Mouse (Mus musculus) forelimb bud, embryonic 11.5 days (tissue): ENCODE measurements around the gene Sh3bgrl2.
"Not testable (repeated sequence)": the region's sequence is repeated elsewhere in the genome, so short reads cannot be mapped to it uniquely, and the experiment has no call there.

Source experiments
- DNase-seq: peaks from one replicate; pipeline ENCODE4 v3.0.0-alpha.2; 2012; ENCODE audit warnings: low read depth, low spot score

Gene Sh3bgrl2

DNA sequence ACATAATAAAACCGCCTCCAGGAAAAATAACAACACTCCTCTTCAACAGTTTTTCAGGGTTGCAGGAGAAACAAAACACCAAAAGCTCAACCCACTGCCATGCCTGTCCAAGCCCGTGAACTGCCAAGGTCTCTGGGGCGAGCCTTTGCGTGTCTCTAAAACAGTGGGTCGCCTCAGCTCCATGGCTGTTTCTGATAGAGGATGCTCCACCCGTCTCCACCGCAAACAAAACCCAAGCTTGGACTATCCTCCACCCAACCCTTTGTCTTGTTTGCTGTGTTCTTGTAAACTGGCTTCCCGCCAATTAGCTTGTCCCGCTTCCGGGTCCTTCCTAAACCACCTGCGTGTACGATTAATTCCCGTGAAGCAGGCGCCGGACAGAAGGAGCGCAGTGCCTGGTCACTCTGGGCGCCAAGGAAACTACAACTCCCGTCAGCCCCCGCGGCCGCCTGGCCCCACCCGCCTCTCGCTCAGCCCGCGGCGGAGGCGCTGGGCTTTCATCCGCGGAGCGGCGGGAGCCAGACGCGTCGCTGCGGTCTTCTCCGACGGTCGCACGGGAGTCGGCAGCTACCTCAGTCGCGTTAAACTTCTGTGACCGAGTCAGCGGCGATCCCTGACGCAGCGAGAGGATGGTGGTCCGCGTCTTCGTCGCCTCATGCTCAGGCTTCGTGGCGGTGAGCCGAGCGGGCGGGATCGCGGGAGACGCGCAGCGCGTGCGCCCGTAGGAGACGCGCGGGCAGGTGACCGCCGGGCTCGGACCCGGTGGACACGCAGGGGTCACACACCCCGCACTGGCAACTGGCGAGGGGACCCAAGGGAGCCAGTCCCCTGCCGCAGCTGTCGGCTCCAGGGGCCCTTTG is at the start of gene Sh3bgrl2:
Gene Sh3bgrl2 (plus strand): TSS at position 498 of the 860 bp plus-strand sequence.
- DNase-seq: peak; percentile 75

DNA sequence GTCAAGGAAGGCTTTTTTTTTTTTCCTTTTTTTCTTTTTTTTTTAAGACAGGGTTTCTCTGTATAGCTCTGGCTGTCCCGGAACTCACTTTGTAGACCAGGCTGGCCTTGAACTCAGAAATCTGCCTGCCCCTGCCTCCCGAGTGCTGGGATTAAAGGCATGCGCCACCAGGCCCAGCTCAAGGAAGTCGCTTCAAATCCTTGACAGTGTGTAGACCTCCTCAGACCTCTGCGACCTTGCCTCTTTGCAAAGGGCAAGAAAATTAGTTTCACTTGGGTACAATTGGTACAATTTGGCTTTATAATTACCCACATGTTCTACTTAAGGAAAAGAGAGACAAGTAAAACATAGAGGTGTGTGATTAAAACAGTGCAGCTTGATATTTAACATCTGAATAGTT is 29.0 kb upstream of the Sh3bgrl2 start:
- not testable (repeated sequence) for DNase-seq

DNA sequence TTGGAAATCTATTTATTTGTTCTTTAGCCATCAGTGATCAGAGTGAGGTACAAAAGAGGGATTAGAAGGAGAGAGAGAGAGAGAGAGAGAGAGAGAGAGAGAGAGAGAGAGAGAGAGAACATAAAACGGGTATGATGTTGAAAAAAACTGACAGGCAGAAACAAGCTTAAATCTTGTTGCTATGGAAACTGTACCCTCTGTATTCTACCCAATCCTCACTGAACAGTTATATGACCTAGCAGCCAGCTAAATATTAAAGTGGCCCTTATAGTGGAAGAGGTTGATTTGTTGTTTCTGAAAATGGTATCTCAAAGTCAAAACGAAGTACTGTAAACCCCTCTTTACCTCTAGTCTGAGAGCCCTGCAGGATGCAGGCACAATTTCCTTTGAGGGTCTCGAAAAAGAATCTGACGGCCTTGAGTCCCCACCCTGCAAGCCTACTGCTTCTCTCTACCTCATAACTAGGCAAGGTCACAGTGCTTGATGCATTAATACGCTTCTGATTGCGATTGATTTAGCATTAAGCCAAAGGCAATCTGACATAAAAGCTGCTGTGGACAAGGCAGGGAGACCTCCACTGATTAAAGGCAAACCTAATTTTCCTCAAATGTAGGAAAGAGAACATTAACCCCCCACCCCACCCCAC is 28.5 kb upstream of the Sh3bgrl2 start:
- DNase-seq: no peak

DNA sequence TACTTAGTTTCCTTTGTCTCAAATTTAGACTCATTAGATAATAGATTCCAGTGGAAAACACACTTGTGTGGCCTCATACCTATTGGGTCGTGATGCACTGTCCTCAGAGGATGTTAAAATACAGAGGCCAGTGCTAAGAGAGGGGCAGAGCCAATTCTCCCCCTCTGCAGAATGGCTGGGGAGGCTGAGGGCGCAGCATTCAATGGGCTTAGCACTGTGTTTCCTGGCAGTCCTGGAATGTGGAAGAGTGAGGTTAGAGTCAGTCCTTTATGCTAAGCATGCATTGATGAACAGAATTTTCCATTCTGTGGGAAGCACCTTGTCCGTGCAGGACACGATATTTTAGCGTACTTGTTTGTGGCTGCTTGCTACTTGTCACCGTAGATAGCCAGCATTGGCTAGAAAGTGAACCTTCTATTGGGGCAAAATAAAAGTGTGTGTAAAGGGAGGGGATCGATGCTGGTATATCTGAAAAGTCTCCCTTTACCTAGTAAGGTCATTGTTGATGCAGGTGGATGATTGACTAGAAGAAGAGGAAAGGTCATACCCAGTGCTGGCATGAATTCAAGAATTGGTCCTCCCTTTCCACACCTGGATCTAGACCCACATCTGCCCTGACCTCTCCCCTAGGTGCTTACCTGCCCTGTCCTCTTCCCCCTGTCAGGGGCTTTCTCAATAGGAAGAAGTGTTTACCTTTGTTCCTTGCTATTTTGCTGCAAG is 20.6 kb upstream of the Sh3bgrl2 start:
- DNase-seq: no peak

DNA sequence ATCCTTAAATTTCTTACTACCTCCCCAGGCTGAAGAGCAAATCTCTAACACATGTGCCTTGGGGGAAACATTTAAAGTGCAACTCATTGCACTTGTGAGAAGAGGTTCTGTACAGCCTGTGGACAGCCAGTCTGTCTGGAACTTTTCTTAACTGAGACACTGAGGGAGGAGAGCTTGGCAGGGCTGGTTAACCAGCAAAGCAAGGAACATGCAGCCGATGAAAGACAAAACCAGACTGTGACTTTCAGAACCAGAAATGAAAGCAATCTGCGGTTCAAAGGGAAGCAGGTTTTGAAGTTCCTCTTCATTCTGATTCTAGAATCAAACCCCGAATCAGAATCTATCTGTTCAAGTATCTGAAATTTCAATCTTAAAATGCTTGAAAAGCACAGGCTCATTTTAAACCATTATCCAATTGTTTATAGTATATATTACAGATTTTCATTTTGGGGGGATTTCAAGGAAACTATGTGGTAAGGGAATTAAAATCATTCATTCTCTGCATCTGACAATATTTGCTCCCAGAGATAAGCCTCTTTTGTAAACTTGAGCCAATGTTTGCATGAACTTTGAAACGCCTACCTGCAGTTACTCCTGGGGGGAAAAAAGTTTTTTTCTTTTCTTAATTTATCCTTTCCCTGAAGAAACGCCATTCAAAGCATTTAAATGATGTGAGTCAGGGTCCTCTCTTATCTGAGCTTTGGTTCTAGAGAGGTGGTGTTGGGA is 14.9 kb upstream of the Sh3bgrl2 start:
- no peak for DNase-seq

DNA sequence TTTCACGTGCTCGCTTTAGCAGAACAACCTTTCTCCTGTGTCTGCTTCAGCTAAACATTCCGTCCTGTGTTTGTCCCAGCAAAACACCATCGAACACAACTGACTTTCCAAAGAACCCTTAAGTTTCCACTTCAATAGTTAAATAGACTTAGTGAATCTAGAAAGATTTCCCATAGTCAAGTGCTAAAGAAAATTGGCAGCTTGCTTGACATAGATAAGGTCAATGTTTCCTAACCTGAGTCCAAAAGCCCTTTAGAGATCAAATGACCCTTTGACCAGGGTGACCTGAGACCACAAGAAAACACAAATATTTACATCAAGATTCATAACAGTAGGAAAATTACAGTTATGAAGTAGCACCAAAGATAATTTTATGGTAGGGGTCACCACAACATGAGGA is 11.2 kb upstream of the Sh3bgrl2 start:
- DNase-seq: no peak

DNA sequence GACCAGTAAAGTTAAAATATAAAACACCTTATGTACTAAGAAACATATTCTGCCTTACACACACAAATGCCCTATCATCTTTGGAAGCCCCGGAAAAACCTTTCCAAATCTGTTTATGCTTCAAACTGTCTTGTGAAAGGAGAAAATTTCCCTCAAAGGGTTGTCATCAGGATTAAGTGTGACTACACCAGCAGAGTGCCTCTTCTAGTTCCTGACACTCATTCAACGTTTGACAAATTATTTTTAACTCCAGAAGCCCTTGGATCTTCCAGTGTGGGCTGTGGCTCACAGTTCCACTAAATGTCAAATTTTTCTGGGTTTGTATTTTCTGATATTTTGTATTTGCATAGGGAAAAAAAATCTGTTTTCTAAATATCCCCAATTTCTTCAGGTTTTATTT is 10.6 kb upstream of the Sh3bgrl2 start:
- DNase-seq: no peak

DNA sequence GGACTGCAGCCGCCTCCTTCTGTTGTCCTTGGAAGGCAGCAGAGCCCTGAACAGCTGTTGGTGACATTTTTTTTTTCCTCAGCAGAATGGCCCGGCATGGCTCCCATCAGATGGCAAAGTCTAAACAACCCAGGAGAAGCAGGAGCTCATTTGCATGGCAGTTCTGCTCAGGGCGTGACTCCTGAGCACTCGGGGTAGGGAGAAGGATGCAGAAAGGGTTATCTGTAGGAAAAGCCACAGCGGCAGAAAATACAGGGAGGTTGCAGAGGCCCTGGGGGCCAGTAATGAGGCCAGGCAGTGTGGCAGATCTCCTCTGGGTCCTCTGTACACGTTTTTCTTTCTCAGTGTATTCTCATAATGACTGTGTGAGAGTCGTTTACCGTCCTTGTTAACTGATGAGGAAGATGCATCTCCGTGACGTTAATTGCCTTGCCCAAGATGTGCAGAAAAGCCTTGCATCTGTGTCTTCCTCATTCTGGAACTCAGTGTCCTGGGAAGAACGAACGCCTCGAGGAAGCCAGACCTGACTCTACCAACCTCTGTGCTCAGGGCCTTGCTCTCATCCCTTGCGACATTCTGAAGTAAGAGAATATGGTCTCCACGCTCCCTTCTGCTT is 10.1 kb upstream of the Sh3bgrl2 start:
- no peak for DNase-seq

DNA sequence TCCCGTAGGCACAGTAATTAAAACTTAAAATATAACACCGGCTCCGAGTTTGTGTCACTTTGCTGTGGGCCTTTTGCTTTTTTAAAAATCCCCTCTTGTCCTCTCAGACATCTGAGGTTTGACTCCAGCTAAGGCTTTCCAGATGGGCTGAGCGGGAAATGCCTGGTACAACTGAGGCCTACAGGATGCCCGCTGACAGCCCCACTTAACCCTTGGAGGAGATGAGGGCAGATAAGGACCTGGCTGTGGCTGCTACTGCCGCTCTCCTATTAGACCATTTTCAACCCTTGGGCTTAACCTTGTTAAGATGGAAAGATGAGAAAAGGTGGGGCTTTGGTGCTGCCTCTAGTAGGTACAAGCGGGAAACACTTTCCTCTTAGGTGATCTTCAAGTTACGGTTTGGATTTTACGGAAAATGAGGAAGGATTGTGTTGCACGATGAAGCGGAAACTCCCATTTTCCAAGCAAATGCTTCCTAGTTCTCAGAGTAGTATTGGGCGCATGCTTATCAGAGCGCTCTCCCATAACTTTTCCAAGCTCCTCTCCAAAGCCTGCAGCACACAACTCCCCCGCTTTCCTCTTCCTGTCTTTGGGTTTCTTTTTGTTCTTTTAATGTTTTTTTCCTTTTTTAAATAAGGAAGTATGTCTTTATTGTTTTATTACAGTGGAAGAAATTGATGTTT is 8.2 kb upstream of the Sh3bgrl2 start:
- DNase-seq: no peak

DNA sequence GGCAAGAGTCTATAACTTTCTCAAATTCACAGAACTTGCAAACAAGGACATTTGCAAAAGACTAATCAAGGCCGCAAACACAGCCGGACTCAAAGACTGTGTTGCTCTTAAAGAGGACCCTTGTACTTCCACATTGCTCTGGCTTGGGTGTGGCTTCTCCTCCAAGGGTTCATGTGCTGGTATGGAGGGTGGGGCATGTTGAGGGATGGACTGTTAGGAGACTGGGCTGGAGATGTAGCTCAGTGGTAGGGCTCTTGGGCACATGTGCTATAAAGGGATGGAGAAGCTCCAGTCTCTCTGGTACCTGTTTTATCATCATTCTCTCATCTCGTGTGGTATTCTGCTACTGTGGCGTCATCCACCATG is 7.7 kb upstream of the Sh3bgrl2 start:
- DNase-seq: no peak

DNA sequence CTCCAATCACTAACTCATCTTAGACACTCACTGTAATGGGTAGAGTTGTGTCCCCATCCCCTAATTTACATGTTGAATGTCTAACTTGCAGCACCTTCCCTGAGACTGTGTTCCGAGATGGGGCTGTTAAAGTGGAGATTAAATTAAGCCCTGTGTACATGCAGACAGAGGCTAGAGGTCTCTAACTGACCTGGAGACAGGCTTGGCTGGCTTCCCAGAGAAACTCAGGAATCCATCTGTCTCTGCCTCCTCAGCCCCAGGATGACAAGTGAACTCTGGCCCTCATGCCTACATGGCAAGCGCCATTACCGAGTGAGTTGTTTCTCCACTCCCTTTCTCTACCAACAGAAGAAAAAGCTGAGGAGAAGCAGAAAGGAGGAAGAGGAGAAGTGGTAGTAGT is 7.2 kb upstream of the Sh3bgrl2 start:
- no peak for DNase-seq

DNA sequence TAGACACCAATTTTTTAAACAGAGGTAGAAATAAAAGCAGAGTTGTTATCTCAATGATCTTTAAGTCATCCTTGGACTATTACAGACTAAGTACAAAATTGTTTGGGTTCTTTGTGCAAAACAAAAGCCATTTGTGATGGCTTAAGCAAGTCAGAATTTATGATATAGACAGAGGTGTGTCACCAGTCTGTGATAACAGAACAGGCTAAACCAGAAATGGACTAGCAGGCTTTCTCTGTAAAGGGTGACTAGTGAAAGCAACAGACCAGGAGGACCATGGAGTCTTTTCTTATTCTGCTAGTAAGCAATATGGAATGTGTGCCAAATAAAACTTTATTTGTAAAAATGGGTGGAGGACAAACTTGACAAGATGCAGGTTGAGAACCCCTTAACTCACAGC is 2.9 kb upstream of the Sh3bgrl2 start:
- DNase-seq: no peak

DNA sequence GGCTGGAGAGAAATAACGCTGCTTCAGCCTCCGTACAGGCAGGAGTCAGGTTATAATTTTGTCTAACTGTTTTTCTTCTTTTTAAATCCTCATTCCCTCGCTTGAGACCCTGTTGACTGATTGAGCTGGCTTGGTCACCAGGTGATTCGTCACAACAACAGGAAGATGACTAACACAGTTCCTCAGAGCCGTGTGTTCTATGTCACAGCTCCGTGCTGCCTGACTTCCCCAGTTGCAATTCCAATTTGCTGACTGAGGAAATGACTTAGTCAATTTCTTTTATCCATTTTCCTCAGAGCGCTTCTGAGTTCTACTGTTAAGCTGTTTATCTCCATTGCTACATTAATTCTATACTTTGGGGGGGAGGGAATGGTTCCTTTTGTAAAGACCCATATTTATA is 1.8 kb upstream of the Sh3bgrl2 start:
- DNase-seq: no peak

DNA sequence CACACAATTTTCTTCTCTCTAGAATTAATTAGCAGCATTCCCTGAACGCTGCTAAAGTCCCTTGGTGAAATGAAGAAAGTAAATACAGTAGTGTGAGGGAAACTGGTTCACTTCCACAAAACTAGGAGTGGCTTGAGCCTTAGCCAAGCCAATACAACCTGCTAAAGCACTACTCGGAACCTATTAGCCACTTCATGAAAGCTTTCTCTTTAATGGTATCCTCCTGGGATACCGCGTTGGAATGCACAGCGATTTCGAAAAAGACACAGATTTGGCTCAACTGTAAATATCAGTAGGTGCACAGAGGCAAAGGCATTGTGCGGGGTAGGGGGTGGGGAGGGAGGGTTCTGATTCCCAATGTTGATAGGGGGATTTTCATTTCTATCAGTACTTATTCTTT is 898 bp upstream of the Sh3bgrl2 start:
- DNase-seq: no peak

DNA sequence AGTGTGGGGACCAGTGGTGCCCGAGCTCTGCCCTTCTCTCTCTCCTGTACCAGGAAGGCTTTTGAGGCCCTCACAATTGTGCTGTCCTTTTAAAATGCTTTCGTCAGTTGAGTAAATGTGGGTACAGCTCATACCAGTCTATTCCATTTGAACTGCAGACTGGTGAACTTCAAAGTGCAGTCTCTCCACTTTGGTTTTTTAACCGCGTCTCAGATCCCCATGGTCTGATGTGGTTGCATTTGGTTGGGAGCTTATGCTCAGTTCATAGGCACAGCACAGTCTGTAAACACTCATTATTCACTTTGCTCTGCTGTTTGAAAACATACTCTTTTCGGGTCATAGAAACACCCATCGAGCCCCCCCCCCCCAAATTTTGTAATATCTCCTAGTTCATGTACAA is 1.7 kb downstream of the Sh3bgrl2 start:
- no peak for DNase-seq

DNA sequence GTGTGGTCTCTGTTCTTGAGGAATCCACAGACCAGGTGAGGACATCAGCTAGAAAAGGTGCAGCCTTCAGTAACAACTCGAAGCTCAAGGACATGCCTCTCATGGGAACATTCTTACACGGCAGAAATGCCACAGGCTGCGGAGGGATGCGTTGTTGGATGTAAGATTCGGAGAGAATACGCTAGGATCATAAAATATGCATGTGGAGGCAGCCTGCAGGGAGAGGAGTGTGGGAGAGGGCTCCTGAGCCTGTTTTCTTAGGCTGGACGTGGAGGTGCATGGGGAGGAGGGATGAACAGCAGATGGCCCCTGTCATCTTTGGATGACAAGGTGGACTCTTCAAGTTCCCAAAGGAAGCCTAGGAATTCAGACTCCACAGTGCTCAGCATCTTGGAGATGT is 3.0 kb downstream of the Sh3bgrl2 start:
- no peak for DNase-seq

DNA sequence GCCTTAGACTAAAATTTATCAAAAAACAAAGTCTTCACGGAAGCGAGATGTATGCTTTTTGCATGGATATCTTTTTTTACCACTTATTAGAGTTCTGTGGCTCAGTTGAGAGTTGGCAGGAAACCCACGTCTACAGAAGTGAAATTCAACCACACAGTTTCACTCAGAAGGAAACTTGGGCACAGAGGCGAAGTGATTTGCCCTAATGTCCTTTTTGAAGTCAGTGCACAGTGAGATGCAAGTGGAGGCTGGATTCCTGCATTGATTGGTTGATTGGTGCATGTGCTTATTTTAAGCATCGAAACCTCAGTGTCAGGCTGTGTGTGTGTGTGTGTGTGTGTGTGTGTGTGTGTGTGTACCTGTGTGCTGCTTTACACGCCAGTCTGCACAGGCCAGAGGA is 3.5 kb downstream of the Sh3bgrl2 start:
- DNase-seq: no peak

DNA sequence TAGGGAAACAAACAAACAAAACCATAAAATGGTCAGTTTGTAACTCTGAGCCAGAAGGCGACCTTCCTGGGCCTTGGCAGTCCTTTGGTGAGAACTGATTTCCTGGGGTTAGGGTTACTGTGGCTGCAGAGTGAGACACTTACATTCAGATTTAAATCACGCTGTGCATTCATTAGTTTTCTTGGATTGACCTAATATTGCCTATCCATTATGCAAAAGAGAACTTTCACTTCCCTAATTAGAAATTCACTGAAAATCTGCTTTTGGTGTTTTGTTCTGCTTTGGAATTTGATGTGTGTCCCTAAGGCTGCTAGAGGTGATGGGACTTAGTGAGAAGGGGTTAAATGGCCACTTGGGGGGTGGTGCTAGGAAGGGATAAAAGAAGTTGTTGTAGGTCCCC is 7.5 kb downstream of the Sh3bgrl2 start:
- DNase-seq: no peak

DNA sequence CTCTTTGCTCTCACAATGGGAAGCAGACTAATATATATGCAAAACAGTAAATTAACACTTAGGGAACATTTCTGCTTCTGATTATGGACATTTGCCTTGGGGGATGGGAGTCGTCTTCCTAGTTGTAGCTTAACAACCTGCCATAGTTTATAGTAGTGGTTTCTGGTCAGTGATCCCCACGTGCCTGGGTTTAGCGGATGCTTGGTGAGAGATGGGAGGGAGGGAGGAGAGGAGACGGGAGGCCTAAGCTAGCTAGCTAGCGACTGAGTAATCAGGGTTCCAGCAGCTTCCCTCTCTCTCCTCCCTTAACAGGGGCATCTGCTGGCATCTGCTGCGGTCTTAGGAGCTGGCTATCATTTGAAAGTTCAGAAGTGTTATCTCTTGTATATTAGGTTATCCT is 8.1 kb downstream of the Sh3bgrl2 start:
- no peak for DNase-seq

DNA sequence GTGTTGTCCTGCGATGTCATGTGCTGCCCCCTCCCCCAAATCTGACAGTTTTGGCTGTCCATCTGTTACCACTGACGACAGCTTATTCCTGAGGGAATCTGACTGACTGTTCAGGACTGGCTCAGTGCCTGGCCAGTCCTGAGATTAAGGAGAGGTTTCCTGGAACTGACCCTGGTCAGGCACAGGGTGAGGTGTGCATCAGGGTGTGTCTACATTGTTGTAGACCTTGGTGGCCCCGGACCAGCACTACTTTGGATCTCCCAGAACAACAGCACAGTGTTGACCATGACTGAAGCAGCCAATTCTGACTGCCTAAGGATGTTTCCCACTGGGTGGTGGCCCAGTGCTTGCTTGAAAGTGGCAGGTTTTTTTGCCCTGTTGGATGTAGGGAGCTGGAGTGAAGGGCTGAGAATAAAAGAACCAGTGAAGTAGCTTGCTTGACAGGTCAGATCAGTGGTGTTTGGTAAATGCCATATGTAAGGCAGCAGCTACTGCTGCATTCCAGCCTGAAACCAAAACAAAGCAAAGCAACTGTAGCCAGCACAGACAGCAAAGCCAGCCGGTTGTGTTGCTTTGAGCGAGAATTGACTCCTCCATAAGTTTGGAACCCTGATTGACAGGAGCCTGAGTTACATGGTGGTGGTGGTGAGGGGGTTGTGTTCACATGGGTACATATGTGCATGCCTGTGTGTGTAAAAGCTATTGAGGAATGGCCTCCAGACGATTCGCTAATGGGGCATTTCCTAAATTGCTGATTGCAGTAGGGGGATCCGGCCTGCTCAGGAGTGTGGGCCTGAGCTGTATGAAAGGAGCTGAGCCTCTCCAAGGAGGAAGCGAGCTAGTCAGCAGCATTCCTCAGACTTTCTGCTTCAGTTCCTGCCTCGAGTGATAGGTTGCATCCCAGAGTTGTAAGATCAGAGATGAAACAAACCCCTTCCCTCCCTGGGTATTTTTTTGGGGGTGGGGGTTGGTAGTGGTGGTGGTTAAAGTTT is 8.9 kb downstream of the Sh3bgrl2 start:
- DNase-seq: no peak
